Mouse (Mus musculus): Measurements from ENCODE around the gene Pmfbp1. TPM values are rescaled to one million over a fixed set of nuclear protein-coding genes. Genes with fewer than 3 reads are reported as not detected.

Gene Pmfbp1
- polyA plus RNA-seq, 1 experiment = 0.13 TPM

DNA sequence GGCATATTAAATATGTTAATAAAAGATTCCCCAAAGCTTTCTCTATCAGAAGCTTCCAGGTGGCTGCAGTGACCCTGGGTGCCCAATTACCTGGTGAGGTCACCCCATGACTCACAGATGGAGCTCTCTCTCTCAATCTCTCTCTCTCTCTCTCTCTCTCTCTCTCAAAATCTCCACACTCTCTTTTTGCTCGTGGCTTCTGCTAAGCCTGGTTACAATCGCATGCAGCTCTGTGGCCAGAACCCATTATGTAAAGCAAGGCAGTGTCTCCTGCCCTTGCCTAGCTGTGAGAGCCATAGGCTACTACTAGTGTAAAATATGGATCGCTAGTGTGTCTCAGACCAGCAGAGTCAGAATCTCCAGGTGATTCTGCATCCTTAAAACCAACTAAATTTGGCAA, 28.1 kb upstream of the Pmfbp1 start:
- H3K4me1 ChIP-seq (ENCODE audit: control insufficient read depth, insufficient read depth, low read length) = peaks cover 5% of the 10 kb centered on the region; the same call in 1 of the 2 replicates
- no peak overlapping the region for H3K4me3 ChIP-seq (ENCODE audit: insufficient read depth, low read length)
- TF ChIP-seq POLR2A (IDR thresholded peaks at IDR 0.05; ENCODE audit: extremely low read depth, insufficient read depth, low read length) (no peak), CTCF (IDR thresholded peaks at IDR 0.05; ENCODE audit: extremely low read depth, insufficient read depth, low read length) (no peak)
- no peak overlapping the region for H3K27ac ChIP-seq (ENCODE audit: insufficient read depth, low read length)

DNA sequence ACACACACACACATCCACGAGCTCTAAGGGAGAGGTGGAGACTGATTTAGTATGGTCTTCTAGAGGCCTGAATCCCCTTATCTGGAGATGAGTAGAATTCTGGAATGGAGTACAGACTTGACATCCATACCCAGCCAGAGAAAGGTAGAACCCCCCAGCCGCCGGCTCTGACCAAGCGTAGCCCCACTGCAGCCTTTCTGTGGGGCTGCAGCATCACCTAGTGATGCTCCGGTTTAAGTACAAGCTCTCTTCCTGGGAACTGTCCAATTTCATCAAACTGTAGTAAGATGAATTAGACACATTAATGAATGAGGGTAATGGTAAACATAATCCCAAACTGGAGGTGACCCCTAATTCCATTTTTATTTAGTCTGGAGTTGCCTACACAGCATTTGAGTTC, 26.3 kb upstream of the Pmfbp1 start:
- Histone ChIP-seq H3K4me3 (ENCODE audit: insufficient read depth, low read length) (no peak overlapping the region), H3K4me1 (ENCODE audit: control insufficient read depth, insufficient read depth, low read length) (peaks cover 5% of the 10 kb centered on the region; the same call in 1 of the 2 replicates), H3K27ac (ENCODE audit: insufficient read depth, low read length) (no peak overlapping the region)
- peak; percentile 71 for TF ChIP-seq CTCF (IDR thresholded peaks at IDR 0.05; ENCODE audit: extremely low read depth, insufficient read depth, low read length)
- no peak for TF ChIP-seq POLR2A (IDR thresholded peaks at IDR 0.05; ENCODE audit: extremely low read depth, insufficient read depth, low read length)

- TF ChIP-seq POLR2A (IDR thresholded peaks at IDR 0.05; ENCODE audit: extremely low read depth, insufficient read depth, low read length) (no peak), CTCF (IDR thresholded peaks at IDR 0.05; ENCODE audit: extremely low read depth, insufficient read depth, low read length) (no peak)
- Histone ChIP-seq H3K4me3 (ENCODE audit: insufficient read depth, low read length) (no peak overlapping the region), H3K4me1 (ENCODE audit: control insufficient read depth, insufficient read depth, low read length) (peaks cover 5% of the 10 kb centered on the region; the same call in 1 of the 2 replicates), H3K27ac (ENCODE audit: insufficient read depth, low read length) (no peak overlapping the region)
Measured at GRCm38 (mm10) chr8:109468112-109468511, 25.7 kb upstream of the Pmfbp1 start.

DNA sequence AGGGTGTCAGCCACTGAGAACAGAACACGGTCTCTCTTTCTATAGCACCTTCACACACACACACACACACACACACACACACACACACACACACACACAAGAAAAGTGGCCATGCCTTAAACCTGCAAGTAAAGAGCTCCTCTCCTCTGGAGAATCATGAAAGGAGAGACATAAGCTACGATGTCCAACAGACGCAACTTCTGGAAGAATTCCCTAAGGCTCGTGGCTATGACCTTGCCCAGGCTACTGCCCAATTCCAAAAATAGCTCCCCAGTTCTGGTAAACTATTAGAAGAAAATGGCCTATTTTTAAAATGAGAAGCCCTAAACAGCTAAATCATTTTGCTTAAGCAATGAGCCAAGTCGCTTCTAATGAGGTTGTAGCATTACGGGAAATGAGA, 22.0 kb upstream of the Pmfbp1 start:
- Histone ChIP-seq H3K27ac (ENCODE audit: insufficient read depth, low read length) (no peak overlapping the region), H3K4me3 (ENCODE audit: insufficient read depth, low read length) (no peak overlapping the region), H3K4me1 (ENCODE audit: control insufficient read depth, insufficient read depth, low read length) (no peaks in the 10 kb centered on the region)
- no peak for TF ChIP-seq POLR2A (IDR thresholded peaks at IDR 0.05; ENCODE audit: extremely low read depth, insufficient read depth, low read length)
- no peak for TF ChIP-seq CTCF (IDR thresholded peaks at IDR 0.05; ENCODE audit: extremely low read depth, insufficient read depth, low read length)

GRCm38 (mm10) chr8:109472400-109472799, 21.4 kb upstream of the Pmfbp1 start:
- Histone ChIP-seq H3K4me1 (ENCODE audit: control insufficient read depth, insufficient read depth, low read length) (no peaks in the 10 kb centered on the region), H3K27ac (ENCODE audit: insufficient read depth, low read length) (no peak overlapping the region)
- TF ChIP-seq POLR2A (IDR thresholded peaks at IDR 0.05; ENCODE audit: extremely low read depth, insufficient read depth, low read length) (no peak), CTCF (IDR thresholded peaks at IDR 0.05; ENCODE audit: extremely low read depth, insufficient read depth, low read length) (no peak)

DNA sequence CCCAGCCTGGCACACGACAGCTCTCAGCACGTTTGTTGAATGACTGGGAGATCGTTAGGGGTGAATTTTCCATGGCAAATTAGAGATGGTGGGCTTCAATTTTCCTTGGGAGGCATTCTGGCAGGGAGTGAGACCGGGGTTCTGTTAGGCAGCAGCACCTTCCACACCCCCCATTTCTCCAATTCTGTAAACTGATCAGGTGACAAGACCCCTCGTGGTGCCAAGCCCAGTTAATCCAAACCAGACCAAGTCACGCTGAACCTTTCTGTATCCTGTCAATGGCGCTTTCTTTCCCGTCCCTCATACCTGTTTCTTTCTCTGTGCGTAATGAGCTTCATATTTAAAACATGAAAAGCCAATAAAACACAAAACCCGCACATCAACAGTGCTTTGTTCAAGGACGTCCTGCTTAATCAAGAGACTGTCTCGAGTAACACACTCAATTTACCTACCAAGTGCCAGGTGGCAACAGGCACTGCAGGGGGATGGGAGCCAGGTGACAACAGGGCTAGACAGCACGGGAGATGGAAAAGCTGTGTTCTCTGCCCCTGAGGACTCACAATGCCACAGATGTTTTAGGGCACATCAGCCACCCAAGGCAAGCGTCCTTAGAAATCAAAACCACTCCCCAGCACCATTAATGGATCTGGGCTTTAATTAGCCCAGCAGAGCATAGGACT, 19.2 kb upstream of the Pmfbp1 start:
- no peak for TF ChIP-seq POLR2A (IDR thresholded peaks at IDR 0.05; ENCODE audit: extremely low read depth, insufficient read depth, low read length)
- TF ChIP-seq CTCF (IDR thresholded peaks at IDR 0.05; ENCODE audit: extremely low read depth, insufficient read depth, low read length) = no peak
- H3K4me3 ChIP-seq (ENCODE audit: insufficient read depth, low read length) = no peak overlapping the region
- no peaks in the 10 kb centered on the region for H3K4me1 ChIP-seq (ENCODE audit: control insufficient read depth, insufficient read depth, low read length)
- no peak overlapping the region for H3K27ac ChIP-seq (ENCODE audit: insufficient read depth, low read length)

More at GRCm38 (mm10) chr8:109472400-109472799, 21.4 kb upstream of the Pmfbp1 start:
- no peak overlapping the region for H3K4me3 ChIP-seq (ENCODE audit: insufficient read depth, low read length)

- TF ChIP-seq CTCF (IDR thresholded peaks at IDR 0.05; ENCODE audit: extremely low read depth, insufficient read depth, low read length) (no peak), POLR2A (IDR thresholded peaks at IDR 0.05; ENCODE audit: extremely low read depth, insufficient read depth, low read length) (no peak)
- no peak overlapping the region for H3K4me3 ChIP-seq (ENCODE audit: insufficient read depth, low read length)
- H3K27ac ChIP-seq (ENCODE audit: insufficient read depth, low read length) = no peak overlapping the region
- no peaks in the 10 kb centered on the region for H3K4me1 ChIP-seq (ENCODE audit: control insufficient read depth, insufficient read depth, low read length)
Measured at GRCm38 (mm10) chr8:109475436-109475835, 18.4 kb upstream of the Pmfbp1 start.

DNA sequence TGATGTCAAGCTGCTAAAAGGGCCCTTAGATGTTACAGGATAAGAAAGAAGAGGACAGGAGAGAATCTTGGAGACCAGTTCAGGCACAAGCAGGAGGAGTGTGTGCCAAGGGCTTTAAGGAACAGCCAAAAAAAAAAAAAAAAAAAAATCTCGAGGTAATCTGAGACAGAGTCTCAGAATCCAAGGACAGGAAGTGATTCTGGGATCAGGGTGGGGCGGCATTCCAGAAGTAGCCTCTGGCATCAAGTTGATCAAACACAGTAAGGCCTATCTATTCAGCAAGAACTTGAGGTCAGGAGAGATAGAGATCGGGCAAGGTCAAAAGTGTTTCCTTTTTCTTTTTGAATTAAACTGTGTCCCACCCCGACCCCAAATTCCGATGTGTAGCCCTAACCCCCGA, 15.2 kb upstream of the Pmfbp1 start:
- Histone ChIP-seq H3K4me1 (ENCODE audit: control insufficient read depth, insufficient read depth, low read length) (no peaks in the 10 kb centered on the region), H3K27ac (ENCODE audit: insufficient read depth, low read length) (no peak overlapping the region), H3K4me3 (ENCODE audit: insufficient read depth, low read length) (no peak overlapping the region)
- TF ChIP-seq CTCF (IDR thresholded peaks at IDR 0.05; ENCODE audit: extremely low read depth, insufficient read depth, low read length) = no peak
- no peak for TF ChIP-seq POLR2A (IDR thresholded peaks at IDR 0.05; ENCODE audit: extremely low read depth, insufficient read depth, low read length)

DNA sequence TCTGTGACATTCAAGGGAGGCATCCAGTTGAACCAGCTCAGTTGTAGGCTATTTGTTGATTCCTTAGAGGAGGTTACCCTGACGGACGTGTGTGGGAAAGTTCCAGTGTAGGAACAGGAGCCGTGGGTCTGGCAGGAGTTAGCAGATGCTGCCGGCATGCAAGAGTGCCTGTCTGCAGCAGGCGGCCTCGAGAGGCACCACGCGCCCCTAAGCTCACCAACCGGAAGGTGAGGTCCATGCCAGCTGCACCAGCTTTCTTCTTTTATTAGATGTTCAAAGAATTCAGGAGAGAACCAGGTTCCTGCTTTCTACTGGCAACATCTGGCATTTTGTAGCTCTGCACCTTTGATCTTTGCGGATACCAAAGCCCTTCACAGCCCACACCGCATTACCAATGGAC, 9.1 kb upstream of the Pmfbp1 start:
- Histone ChIP-seq H3K4me3 (ENCODE audit: insufficient read depth, low read length) (no peak overlapping the region), H3K27ac (ENCODE audit: insufficient read depth, low read length) (no peak overlapping the region), H3K4me1 (ENCODE audit: control insufficient read depth, insufficient read depth, low read length) (no peaks in the 10 kb centered on the region)
- no peak for TF ChIP-seq POLR2A (IDR thresholded peaks at IDR 0.05; ENCODE audit: extremely low read depth, insufficient read depth, low read length)
- TF ChIP-seq CTCF (IDR thresholded peaks at IDR 0.05; ENCODE audit: extremely low read depth, insufficient read depth, low read length) = no peak

- Histone ChIP-seq H3K27ac (ENCODE audit: insufficient read depth, low read length) (no peak overlapping the region), H3K4me1 (ENCODE audit: control insufficient read depth, insufficient read depth, low read length) (no peaks in the 10 kb centered on the region), H3K4me3 (ENCODE audit: insufficient read depth, low read length) (no peak overlapping the region)
- TF ChIP-seq POLR2A (IDR thresholded peaks at IDR 0.05; ENCODE audit: extremely low read depth, insufficient read depth, low read length) (no peak), CTCF (IDR thresholded peaks at IDR 0.05; ENCODE audit: extremely low read depth, insufficient read depth, low read length) (no peak)
Measured at GRCm38 (mm10) chr8:109485530-109485929, 8.3 kb upstream of the Pmfbp1 start.

Data from cortical plate, adult 2 months (tissue).